Mouse (Mus musculus) cerebellum, adult 2 months (tissue): ENCODE measurements at regions not wholly inside any gene's neighbourhood (a gene's known extent, or its start where the extent isn't known, plus 50 kb on each side); places are given as distances from the start of the nearest gene placed in this dataset.

Experiments
- CTCF ChIP-seq: fragments of 200-500 bp; IDR thresholded peaks from 2 replicates; pipeline ENCODE4 v1.5.1; 2011; ENCODE audit warnings: low read depth, mild to moderate bottlenecking, control low read depth, low read length, moderate library complexity, borderline replicate concordance; ENCODE audit not compliant: insufficient read depth
- POLR2A ChIP-seq: fragments of 200-500 bp; IDR thresholded peaks from 2 replicates; pipeline ENCODE4 v1.6.1; 2011; ENCODE audit warnings: low read length, control low read depth, borderline replicate concordance; ENCODE audit not compliant: insufficient read depth

DNA sequence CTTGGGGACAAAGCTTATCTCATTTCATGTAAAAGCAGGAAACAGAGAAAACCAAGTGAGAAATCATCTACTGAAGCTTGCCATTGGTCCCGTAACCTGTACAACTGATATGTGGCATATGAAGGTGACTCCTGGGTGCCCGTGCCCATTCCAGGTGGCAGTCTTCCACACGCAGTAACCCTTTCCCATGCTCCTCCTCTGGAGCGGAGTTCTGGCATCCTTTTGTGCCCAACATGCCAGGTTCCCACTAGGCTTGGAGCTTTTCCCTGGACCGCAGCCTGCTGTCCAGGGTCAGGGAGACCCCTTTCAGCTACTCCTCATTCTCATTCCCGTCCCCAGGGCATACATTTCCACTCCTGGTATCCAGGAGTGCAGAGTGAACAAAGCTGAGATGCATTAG, 74.4 kb upstream of the Neurod6 start:
- TF ChIP-seq CTCF: no peak
- TF ChIP-seq POLR2A: no peak
